Mouse (Mus musculus) small intestine, adult 2 months (tissue): ENCODE results near the gene Tsr1. TPM values are rescaled to one million over a fixed set of nuclear protein-coding genes. Genes with fewer than 3 reads are reported as not detected.

Experiments used
- H3K27ac ChIP-seq: fragments of 200-500 bp; 2 replicates; pipeline ENCODE4 v1.5.1; 2012; ENCODE audit warnings: low read depth, low read length, control low read depth, inconsistent platforms; ENCODE audit not compliant: insufficient read depth
- H3K27me3 ChIP-seq: fragments of 200-500 bp; 2 replicates; pipeline ENCODE4 v1.6.1; 2012; ENCODE audit warnings: mild to moderate bottlenecking, moderate library complexity, low read length, inconsistent platforms; ENCODE audit not compliant: control insufficient read depth, insufficient read depth
- H3K36me3 ChIP-seq: fragments of 200-500 bp; 2 replicates; pipeline ENCODE4 v1.6.1; 2012; ENCODE audit warnings: mild to moderate bottlenecking, low read length, control low read depth, inconsistent platforms; ENCODE audit not compliant: control insufficient read depth, insufficient read depth
- H3K4me1 ChIP-seq: fragments of 200-500 bp; 2 replicates; pipeline ENCODE4 v1.6.1; 2012; ENCODE audit warnings: low read length, inconsistent platforms, mixed read lengths; ENCODE audit not compliant: control insufficient read depth, insufficient read depth, insufficient read length
- H3K4me3 ChIP-seq: fragments of 200-500 bp; 2 replicates; pipeline ENCODE4 v1.5.1; 2012; ENCODE audit warnings: low read depth, mild to moderate bottlenecking, control low read depth, inconsistent platforms, low read length, moderate library complexity
- CTCF ChIP-seq: fragments of 200-500 bp; IDR thresholded peaks from 2 replicates; pipeline ENCODE4 v1.5.1; 2012; ENCODE audit warnings: low read depth, mild to moderate bottlenecking, control low read depth, inconsistent platforms, low read length, moderate library complexity, mixed read lengths; ENCODE audit not compliant: insufficient replicate concordance, insufficient read length; ENCODE audit errors: extremely low read depth
- POLR2A ChIP-seq: fragments of 200-500 bp; IDR thresholded peaks from 2 replicates; pipeline ENCODE4 v1.6.1; 2012; ENCODE audit warnings: low read depth, mild to moderate bottlenecking, control low read depth, inconsistent platforms, low read length, moderate library complexity
- WGBS: fragments of 180-500 bp; shearing (Covaris S2); methylation state at CpG from one replicate; pipeline ENCODE4 v1.1.7; 2018; 5-methylcytosine and 5-hydroxymethylcytosine counted together
- polyA plus RNA-seq: library from polyadenylated mRNA; depleted of rRNA; stranded (reverse); fragments of >200 nt; gene quantifications from 2 replicates; pipeline ENCODE4 v1.2.3, GENCODE M21; 2012

Gene Tsr1
- polyA plus RNA-seq, 1 experiment = 1.9 TPM

DNA sequence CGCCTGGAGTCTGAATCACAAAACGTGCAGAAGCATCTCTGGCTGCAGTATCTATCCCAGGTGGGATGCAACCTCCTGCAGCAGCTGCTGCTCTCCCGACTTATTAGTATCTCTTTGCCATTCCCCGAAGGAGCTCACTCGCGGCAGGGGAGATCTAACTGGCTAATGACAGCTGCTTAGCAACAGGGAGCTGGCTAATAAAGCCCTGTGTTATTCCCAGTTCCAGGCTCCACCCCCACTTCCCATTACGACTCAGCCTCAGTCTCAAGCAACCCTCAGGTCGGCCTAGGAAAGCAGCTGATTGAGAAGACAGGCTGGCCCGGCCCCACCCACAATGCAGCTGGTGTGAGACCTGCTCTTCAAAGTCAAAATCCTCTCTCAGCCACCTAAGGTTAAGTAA is 21.1 kb upstream of the Tsr1 start:
- H3K4me1 ChIP-seq = no peaks in the 10 kb centered on the region; the same call in 1 of the 2 replicates
- no peak overlapping the region for H3K4me3 ChIP-seq
- TF ChIP-seq POLR2A = no peak
- no peak for TF ChIP-seq CTCF
- no peaks in the 10 kb centered on the region for H3K27me3 ChIP-seq
- WGBS = 11% methylated on average over 9 of the region's 9 CpGs
- H3K27ac ChIP-seq = no peak overlapping the region
- H3K36me3 ChIP-seq = no peaks in the 10 kb centered on the region

GRCm38 (mm10) chr11:74880999-74881398 is 16.9 kb upstream of the Tsr1 start:
- Histone ChIP-seq H3K4me1 (no peaks in the 10 kb centered on the region; the same call in 1 of the 2 replicates), H3K36me3 (no peaks in the 10 kb centered on the region), H3K27ac (no peak overlapping the region), H3K4me3 (no peak overlapping the region), H3K27me3 (no peaks in the 10 kb centered on the region)
- WGBS = 89% methylated on average over 9 of the region's 9 CpGs
- TF ChIP-seq POLR2A (no peak), CTCF (no peak)

DNA sequence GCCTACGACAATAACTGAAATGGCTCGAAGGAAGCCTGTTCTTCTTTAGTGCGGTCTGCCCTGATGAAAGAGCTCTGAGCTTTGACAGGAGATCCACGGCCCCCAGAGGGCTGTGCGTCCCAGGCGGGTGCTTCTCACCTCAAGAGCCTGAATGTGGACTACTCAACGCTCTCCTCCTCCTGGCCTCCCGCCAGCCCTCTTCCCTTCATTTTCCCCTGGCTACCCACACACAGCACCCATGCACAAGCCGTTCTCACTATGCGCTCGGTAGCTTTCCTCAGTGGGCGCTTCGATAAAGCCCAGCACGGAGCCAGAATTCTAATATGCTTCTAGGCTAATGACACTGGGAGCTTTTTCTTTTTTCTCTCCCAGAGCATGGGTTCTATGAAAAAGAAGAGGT is 15.9 kb upstream of the Tsr1 start:
- Histone ChIP-seq H3K27ac (no peak overlapping the region), H3K27me3 (no peaks in the 10 kb centered on the region), H3K4me1 (no peaks in the 10 kb centered on the region; the same call in 1 of the 2 replicates), H3K36me3 (no peaks in the 10 kb centered on the region), H3K4me3 (no peak overlapping the region)
- WGBS = 83% methylated on average over 14 of the region's 14 CpGs
- TF ChIP-seq CTCF = no peak
- no peak for TF ChIP-seq POLR2A

DNA sequence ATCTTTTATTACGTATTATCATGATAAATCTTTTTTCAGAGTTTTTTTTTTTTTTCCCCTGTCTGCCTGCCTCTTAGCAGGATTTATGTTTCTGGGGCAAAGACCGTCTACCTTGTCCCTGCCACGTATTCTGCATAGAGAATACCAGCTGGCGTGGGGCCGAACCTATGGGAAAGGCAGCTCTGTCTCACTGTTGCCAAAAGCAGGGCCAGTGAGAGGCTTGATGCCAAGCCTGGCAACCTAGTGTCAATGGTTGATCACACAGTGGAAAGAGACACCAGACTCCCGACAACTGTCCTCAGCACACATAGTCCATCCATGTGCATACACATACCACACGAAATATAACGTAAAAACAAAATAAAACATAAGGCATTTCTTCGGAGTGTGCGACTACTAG is 14.8 kb upstream of the Tsr1 start:
- no peaks in the 10 kb centered on the region for H3K36me3 ChIP-seq
- no peak overlapping the region for H3K27ac ChIP-seq
- no peak overlapping the region for H3K4me3 ChIP-seq
- H3K4me1 ChIP-seq = no peaks in the 10 kb centered on the region; the same call in 1 of the 2 replicates
- H3K27me3 ChIP-seq = no peaks in the 10 kb centered on the region
- no peak for TF ChIP-seq CTCF
- no peak for TF ChIP-seq POLR2A
- WGBS = 91% methylated on average over 10 of the region's 10 CpGs

- H3K27me3 ChIP-seq = no peaks in the 10 kb centered on the region
- H3K4me1 ChIP-seq = no peaks in the 10 kb centered on the region
- WGBS = 73% methylated on average over 4 of the region's 4 CpGs
- peaks cover 2% of the 10 kb centered on the region; the same call in 1 of the 2 replicates for H3K36me3 ChIP-seq
- H3K4me3 ChIP-seq = no peak overlapping the region
- H3K27ac ChIP-seq = no peak overlapping the region
- TF ChIP-seq CTCF (no peak), POLR2A (no peak)
Observed at GRCm38 (mm10) chr11:74894619-74895018, 3.3 kb upstream of the Tsr1 start.

DNA sequence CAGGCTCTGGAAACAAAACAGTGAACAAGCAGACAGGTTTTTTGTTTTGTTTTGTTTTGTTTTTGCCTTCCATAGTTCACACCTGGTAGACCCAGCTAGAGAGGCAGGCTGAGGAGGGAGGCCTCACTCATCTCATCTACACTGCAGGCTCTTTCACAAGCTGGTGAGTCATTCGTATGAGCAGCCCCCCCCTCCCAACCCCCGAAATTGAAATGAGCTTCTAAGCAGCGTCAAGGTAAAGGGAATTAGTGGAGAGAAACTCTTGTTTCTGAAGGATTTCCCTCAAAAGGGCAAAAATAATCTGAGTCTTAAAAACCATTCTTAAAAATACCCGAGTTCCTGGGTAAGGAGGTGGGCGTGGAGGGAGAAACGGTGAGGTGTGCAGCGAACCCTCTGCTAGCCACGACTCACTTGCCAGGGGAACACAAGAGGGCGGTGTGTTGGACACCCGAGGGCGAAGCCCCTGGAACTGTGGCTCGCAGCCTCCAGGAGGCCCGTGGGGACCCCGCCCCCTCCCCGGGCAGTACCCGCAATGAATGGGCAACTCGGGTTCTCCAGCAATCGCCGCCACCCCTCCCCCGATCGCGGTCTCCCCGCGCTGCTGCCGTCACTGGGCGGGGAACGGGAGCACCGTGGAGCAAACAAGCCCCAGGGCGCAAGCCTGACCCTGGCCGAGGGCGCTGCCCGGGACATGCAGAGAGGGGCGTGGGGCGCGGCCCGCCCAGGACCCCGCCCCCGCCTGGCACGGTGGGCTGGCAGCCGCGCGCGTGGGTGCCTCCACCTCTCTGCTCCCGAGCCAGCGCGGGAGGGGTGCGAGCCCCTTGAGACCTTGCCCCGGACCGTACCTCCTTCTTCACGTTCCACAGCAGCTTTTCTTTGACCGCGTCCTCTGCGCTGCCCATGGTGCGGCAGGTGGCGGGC is 1.6 kb upstream of the Tsr1 start:
- H3K27ac ChIP-seq = peak overlapping the region; percentile 24; the same call in 1 of the 2 replicates
- peaks cover 3% of the 10 kb centered on the region; the same call in 1 of the 2 replicates for H3K4me1 ChIP-seq
- peaks cover 10% of the 10 kb centered on the region for H3K36me3 ChIP-seq
- WGBS = 2% methylated on average over 55 of the region's 55 CpGs
- TF ChIP-seq POLR2A (no peak), CTCF (peak; percentile 28; the same call in 1 of the 2 replicates)
- no peaks in the 10 kb centered on the region for H3K27me3 ChIP-seq
- H3K4me3 ChIP-seq = peak overlapping the region; percentile 99
